9 mouse cellular contexts compared by ENCODE assay signal in the genomic region with DNA sequence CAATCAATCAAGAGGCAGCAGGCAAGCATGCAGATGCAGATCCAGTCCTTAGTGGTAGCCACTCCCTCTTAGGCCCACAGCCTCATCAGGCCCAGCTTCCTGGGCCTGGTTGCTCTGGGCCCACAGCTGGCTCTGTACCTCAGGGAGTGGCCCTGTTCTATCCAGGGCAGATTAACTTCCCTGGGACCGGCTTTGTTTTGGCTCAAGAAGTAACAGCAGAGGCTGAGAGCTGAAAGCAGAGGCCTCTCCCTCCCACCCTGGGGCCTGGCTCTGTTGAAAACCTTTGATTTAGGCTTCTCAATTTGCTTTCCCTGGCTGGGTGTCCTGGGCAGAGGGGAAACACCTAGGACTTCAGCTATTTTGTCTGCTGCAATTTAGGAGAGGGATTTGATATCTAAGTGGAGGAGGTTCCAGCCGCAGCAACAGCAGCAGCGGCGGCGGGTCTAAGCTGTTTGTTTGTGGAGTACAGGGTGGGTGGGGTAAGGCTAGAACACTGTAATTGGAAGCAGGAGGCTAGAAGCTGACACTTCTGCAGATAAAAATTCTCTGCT. TPM values are rescaled to one million over a fixed set of nuclear protein-coding genes. Genes with fewer than 3 reads are reported as not detected.
A peak's percentile ranks its signal among the peaks of the same experiment; 100 is the strongest.
DNase-seq lines count a peak whose midpoint lies in the region; ATAC-seq and TF ChIP-seq lines count a peak whose summit lies in the region.
"Had no signal": no experiment of that assay in that cellular context is flagged by ENCODE, and none has a peak within 500 bp of the region (broad histone marks: within the 10 kb centered on the region; RNA-seq: fewer than 3 reads in every experiment).

No protein-coding gene starts in this region.

- no peaks in the 10 kb centered on the region for H3K9me3 ChIP-seq in kidney, embryonic 14.5 days (ENCODE audit: control insufficient read depth, low read length)
- no peaks in the 10 kb centered on the region for H3K9me3 ChIP-seq in limb, embryonic 13.5 days

- no peak overlapping the region for H3K9ac ChIP-seq in kidney, embryonic 14.5 days (ENCODE audit: low read depth, low read length)
- H3K9ac ChIP-seq in limb, embryonic 13.5 days, result no peak overlapping the region

- no peaks in the 10 kb centered on the region for H3K36me3 ChIP-seq in kidney, embryonic 14.5 days (ENCODE audit: control insufficient read depth, insufficient read depth, low read length)
- H3K36me3 ChIP-seq in limb, embryonic 13.5 days, result no peaks in the 10 kb centered on the region

- H3K4me2 ChIP-seq in kidney, embryonic 14.5 days (replicated peaks; ENCODE audit: low read depth, low read length), result no peak overlapping the region
- no peak overlapping the region for H3K4me2 ChIP-seq in limb, embryonic 13.5 days (replicated peaks)

- TF ChIP-seq CTCF in cerebellum, adult 2 months (IDR thresholded peaks at IDR 0.05; ENCODE audit: borderline replicate concordance, insufficient read depth, low read depth, low read length), result no peak

- peaks cover 6% of the 10 kb centered on the region for H3K4me1 ChIP-seq in kidney, embryonic 14.5 days (ENCODE audit: control insufficient read depth, insufficient read depth, low read length)
- H3K4me1 ChIP-seq in limb, embryonic 13.5 days, result peaks cover 40% of the 10 kb centered on the region
- H3K4me1 ChIP-seq in cerebellum, adult 2 months (ENCODE audit: control insufficient read depth, insufficient read depth, low read length), result no peaks in the 10 kb centered on the region

- H3K27ac ChIP-seq in kidney, embryonic 14.5 days (ENCODE audit: low read depth, low read length), result no peak overlapping the region
- H3K27ac ChIP-seq in limb, embryonic 13.5 days, result 0 out of 2 replicates have a peak overlapping the region, but pooled peaks have one; percentile 28
- H3K27ac ChIP-seq in cerebellum, adult 2 months (ENCODE audit: insufficient read depth, low read length), result no peak overlapping the region

- no peak for TF ChIP-seq POLR2A in cerebellum, adult 2 months (IDR thresholded peaks at IDR 0.05; ENCODE audit: borderline replicate concordance, insufficient read depth, low read length)

- WGBS in kidney, embryonic 14.5 days, result 22% methylated on average over 5 of the region's 5 CpGs
- WGBS in limb, embryonic 13.5 days, result 14% methylated on average over 5 of the region's 5 CpGs
- 83% methylated on average over 5 of the region's 5 CpGs for WGBS in cerebellum, adult 2 months

- DNase-seq in kidney, adult 11 months, result no peak
- DNase-seq in NIH3T3 (ENCODE audit: low read depth), result peak; percentile 78
- DNase-seq in gastrocnemius, postnatal 25 days, result peak; percentile 65
- DNase-seq in frontal cortex, postnatal 10 days (ENCODE audit: low spot score in 2 of 2), result no peak
- DNase-seq in right cerebral cortex, adult 2 months (ENCODE audit: low spot score in 2 of 2), result no peak
- no peak for DNase-seq in cerebellum, adult 2 months
- DNase-seq: kidney, postnatal 36 days had no signal

- no peak overlapping the region for H3K4me3 ChIP-seq in kidney, embryonic 14.5 days (ENCODE audit: low read length)
- H3K4me3 ChIP-seq in limb, embryonic 13.5 days, result no peak overlapping the region
- H3K4me3 ChIP-seq in cerebellum, adult 2 months (replicated peaks; ENCODE audit: insufficient read depth, low read depth, low read length), result no peak overlapping the region

- H3K27me3 ChIP-seq in kidney, embryonic 14.5 days (ENCODE audit: control insufficient read depth, insufficient read depth, low read length), result no peaks in the 10 kb centered on the region
- H3K27me3 ChIP-seq in limb, embryonic 13.5 days, result no peaks in the 10 kb centered on the region
- no peaks in the 10 kb centered on the region for H3K27me3 ChIP-seq in cerebellum, adult 2 months (ENCODE audit: control insufficient read depth, insufficient read depth, low read length)

- ATAC-seq in kidney, embryonic 14.5 days (ENCODE audit: low FRiP score, low TSS enrichment), result 0 out of 2 replicates have a peak, but pooled peaks have one; percentile 29
- no peak for ATAC-seq in limb, embryonic 13.5 days (ENCODE audit: low FRiP score, low read depth)

RNA-seq across cellular contexts. Expression of a gene that starts 45.1 kb away (rescaled TPM):
- not detected in 2 replicates for polyA plus RNA-seq in kidney, embryonic 14.5 days (2014; fragmentation: Nextera tagmentation; extraction: Ambion mirVana)
- total RNA-seq in gastrocnemius, postnatal 25 days (2021), result under 1 TPM; 0.26 to 0.43 TPM
- polyA plus RNA-seq in limb, embryonic 13.5 days (2015; fragmentation: Nextera tagmentation; extraction: Ambion mirVana), result 0.08 TPM in 2 replicates
- polyA plus RNA-seq in cerebellum, adult 2 months (2012; rRNA removed), result 0.15 and 0.41 TPM in 2 replicates

Comparison
In these comparisons a context has a peak if more than half of its experiments do, and no peak if none do; other contexts are left out.
1. DNase-seq: peak in NIH3T3 (single experiment) and gastrocnemius, postnatal 25 days (single experiment); none in kidney, adult 11 months (single experiment), frontal cortex, postnatal 10 days (0 of 2), right cerebral cortex, adult 2 months (0 of 2) and cerebellum, adult 2 months (0 of 2).